Mouse (Mus musculus): ENCODE results near the gene Sept7. TPM values are rescaled to one million over a fixed set of nuclear protein-coding genes. Genes with fewer than 3 reads are reported as not detected.
"Not testable (repeated sequence)": the region's sequence is repeated elsewhere in the genome, so short reads cannot be mapped to it uniquely, and the experiment has no call there.

The Sept7 gene
- polyA plus RNA-seq, 1 experiment from 2014 or later = 255 TPM

- Histone ChIP-seq H3K9me3 (ENCODE audit: control insufficient read depth, low read length) (no peaks in the 10 kb centered on the region), H3K4me3 (replicated peaks; ENCODE audit: low read length) (no peak overlapping the region), H3K4me2 (replicated peaks) (no peak overlapping the region), H3K4me1 (replicated peaks; ENCODE audit: control insufficient read depth, insufficient read depth, low read length) (no peaks in the 10 kb centered on the region), H3K9ac (no peak overlapping the region), H3K27ac (no peak overlapping the region), H3K36me3 (replicated peaks; ENCODE audit: control insufficient read depth, insufficient read depth) (peaks cover 17% of the 10 kb centered on the region), H3K27me3 (ENCODE audit: control insufficient read depth, insufficient read depth, low read length) (no peaks in the 10 kb centered on the region)
- WGBS = 92% methylated on average over 2 of the region's 2 CpGs
- DNase-seq (ENCODE audit: low spot score) = no peak
- no peak for ATAC-seq (ENCODE audit: low FRiP score)
These were observed 19.7 kb downstream of the Sept7 start for GRCm38 (mm10) chr9:25271902-25272301.

DNA sequence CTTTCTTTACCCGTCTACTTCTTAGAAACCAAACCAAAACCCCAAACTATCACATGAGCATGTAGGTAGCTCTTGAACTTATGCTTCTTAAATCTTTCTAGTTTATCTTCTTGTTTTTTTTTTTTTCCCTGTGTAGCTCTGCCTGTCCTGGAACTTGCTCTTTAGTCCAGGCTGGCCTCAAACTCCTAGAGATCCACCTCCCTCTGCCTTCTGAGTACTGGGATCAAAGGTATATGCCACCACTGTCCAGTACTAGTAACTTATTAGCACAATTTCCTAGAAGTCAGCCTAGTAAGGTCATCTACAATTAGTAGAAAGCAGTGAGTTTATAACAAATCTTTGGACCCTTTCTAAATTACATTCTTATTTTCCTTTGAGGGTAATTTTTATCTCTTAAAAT is 37.6 kb downstream of the Sept7 start:
- Histone ChIP-seq H3K9me3 (ENCODE audit: control insufficient read depth, low read length) (no peaks in the 10 kb centered on the region), H3K36me3 (replicated peaks; ENCODE audit: control insufficient read depth, insufficient read depth) (peaks cover 44% of the 10 kb centered on the region), H3K9ac (no peak overlapping the region), H3K4me1 (replicated peaks; ENCODE audit: control insufficient read depth, insufficient read depth, low read length) (no peaks in the 10 kb centered on the region), H3K27ac (no peak overlapping the region), H3K27me3 (ENCODE audit: control insufficient read depth, insufficient read depth, low read length) (no peaks in the 10 kb centered on the region), H3K4me3 (replicated peaks; ENCODE audit: low read length) (no peak overlapping the region), H3K4me2 (replicated peaks) (no peak overlapping the region)
- ATAC-seq (ENCODE audit: low FRiP score) (no peak), DNase-seq (ENCODE audit: low spot score) (no peak)
- WGBS = 92% methylated on average over 1 of the region's 1 CpGs

GRCm38 (mm10) chr9:25309505-25310182 is 57.4 kb downstream of the Sept7 start:
- Histone ChIP-seq H3K9ac (no peak overlapping the region), H3K4me2 (replicated peaks) (no peak overlapping the region), H3K27me3 (ENCODE audit: control insufficient read depth, insufficient read depth, low read length) (no peaks in the 10 kb centered on the region), H3K27ac (no peak overlapping the region), H3K36me3 (replicated peaks; ENCODE audit: control insufficient read depth, insufficient read depth) (peaks cover 34% of the 10 kb centered on the region), H3K9me3 (ENCODE audit: control insufficient read depth, low read length) (no peaks in the 10 kb centered on the region), H3K4me1 (replicated peaks; ENCODE audit: control insufficient read depth, insufficient read depth, low read length) (no peaks in the 10 kb centered on the region), H3K4me3 (replicated peaks; ENCODE audit: low read length) (no peak overlapping the region)
- ATAC-seq (ENCODE audit: low FRiP score) = peak; percentile 70; the same call in 1 of the 2 replicates
- DNase-seq (ENCODE audit: low spot score) = peak; percentile 87
- WGBS = 87% methylated on average over 1 of the region's 1 CpGs

- Histone ChIP-seq H3K4me2 (replicated peaks) (no peak overlapping the region), H3K9me3 (ENCODE audit: control insufficient read depth, low read length) (no peaks in the 10 kb centered on the region), H3K4me3 (replicated peaks; ENCODE audit: low read length) (no peak overlapping the region), H3K27ac (no peak overlapping the region), H3K4me1 (replicated peaks; ENCODE audit: control insufficient read depth, insufficient read depth, low read length) (no peaks in the 10 kb centered on the region), H3K9ac (no peak overlapping the region), H3K27me3 (ENCODE audit: control insufficient read depth, insufficient read depth, low read length) (no peaks in the 10 kb centered on the region), H3K36me3 (replicated peaks; ENCODE audit: control insufficient read depth, insufficient read depth) (peaks cover 6% of the 10 kb centered on the region)
- ATAC-seq (ENCODE audit: low FRiP score) (no peak), DNase-seq (ENCODE audit: low spot score) (no peak)
- WGBS = 69% methylated on average over 4 of the region's 4 CpGs
These were observed 62.1 kb downstream of the Sept7 start for GRCm38 (mm10) chr9:25314304-25314703.

- Histone ChIP-seq H3K4me2 (replicated peaks) (no peak overlapping the region), H3K9me3 (ENCODE audit: control insufficient read depth, low read length) (no peaks in the 10 kb centered on the region), H3K36me3 (replicated peaks; ENCODE audit: control insufficient read depth, insufficient read depth) (no peaks in the 10 kb centered on the region), H3K4me1 (replicated peaks; ENCODE audit: control insufficient read depth, insufficient read depth, low read length) (no peaks in the 10 kb centered on the region), H3K27me3 (ENCODE audit: control insufficient read depth, insufficient read depth, low read length) (no peaks in the 10 kb centered on the region), H3K27ac (no peak overlapping the region), H3K4me3 (replicated peaks; ENCODE audit: low read length) (no peak overlapping the region), H3K9ac (no peak overlapping the region)
- 67% methylated on average over 4 of the region's 4 CpGs for WGBS
- ATAC-seq (ENCODE audit: low FRiP score) (peak; percentile 86), DNase-seq (ENCODE audit: low spot score) (peak; percentile 69)
These were observed 65.7 kb downstream of the Sept7 start for GRCm38 (mm10) chr9:25317827-25318505.

DNA sequence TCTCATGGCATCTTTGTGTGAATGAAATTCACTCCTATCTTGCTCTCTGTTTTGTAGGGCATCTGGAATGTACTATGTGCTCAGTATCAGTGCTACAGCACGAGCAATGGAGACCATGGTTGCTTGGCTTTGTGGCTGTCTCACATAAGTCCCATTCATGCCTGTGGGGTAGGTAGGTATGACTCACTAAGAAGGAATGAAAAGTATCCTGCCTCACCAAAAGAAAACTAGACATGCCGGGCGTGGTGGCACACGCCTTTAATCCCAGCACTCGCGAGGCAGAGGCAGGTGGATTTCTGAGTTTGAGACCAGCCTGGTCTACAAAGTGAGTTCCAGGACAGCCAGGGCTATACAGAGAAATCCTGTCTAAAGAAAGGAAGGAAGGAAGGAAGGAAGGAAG is 67.4 kb downstream of the Sept7 start:
- H3K9me3 ChIP-seq (ENCODE audit: control insufficient read depth, low read length); H3K27me3 ChIP-seq (ENCODE audit: control insufficient read depth, insufficient read depth, low read length); H3K4me1 ChIP-seq (replicated peaks; ENCODE audit: control insufficient read depth, insufficient read depth, low read length); H3K9ac ChIP-seq; H3K36me3 ChIP-seq (replicated peaks; ENCODE audit: control insufficient read depth, insufficient read depth); ATAC-seq (ENCODE audit: low FRiP score); H3K4me3 ChIP-seq (replicated peaks; ENCODE audit: low read length); H3K27ac ChIP-seq; H3K4me2 ChIP-seq (replicated peaks); DNase-seq (ENCODE audit: low spot score): not testable (repeated sequence)
- WGBS = 94% methylated on average over 6 of the region's 6 CpGs

GRCm38 (mm10) chr9:25327727-25328370 is 75.6 kb downstream of the Sept7 start:
- ATAC-seq (ENCODE audit: low FRiP score) = no peak
- Histone ChIP-seq H3K9ac (no peak overlapping the region), H3K27ac (no peak overlapping the region), H3K4me2 (replicated peaks) (no peak overlapping the region), H3K9me3 (ENCODE audit: control insufficient read depth, low read length) (no peaks in the 10 kb centered on the region), H3K27me3 (ENCODE audit: control insufficient read depth, insufficient read depth, low read length) (no peaks in the 10 kb centered on the region), H3K4me3 (replicated peaks; ENCODE audit: low read length) (no peak overlapping the region), H3K36me3 (replicated peaks; ENCODE audit: control insufficient read depth, insufficient read depth) (no peaks in the 10 kb centered on the region), H3K4me1 (replicated peaks; ENCODE audit: control insufficient read depth, insufficient read depth, low read length) (no peaks in the 10 kb centered on the region)
- 87% methylated on average over 4 of the region's 4 CpGs for WGBS
- no peak for DNase-seq (ENCODE audit: low spot score)

DNA sequence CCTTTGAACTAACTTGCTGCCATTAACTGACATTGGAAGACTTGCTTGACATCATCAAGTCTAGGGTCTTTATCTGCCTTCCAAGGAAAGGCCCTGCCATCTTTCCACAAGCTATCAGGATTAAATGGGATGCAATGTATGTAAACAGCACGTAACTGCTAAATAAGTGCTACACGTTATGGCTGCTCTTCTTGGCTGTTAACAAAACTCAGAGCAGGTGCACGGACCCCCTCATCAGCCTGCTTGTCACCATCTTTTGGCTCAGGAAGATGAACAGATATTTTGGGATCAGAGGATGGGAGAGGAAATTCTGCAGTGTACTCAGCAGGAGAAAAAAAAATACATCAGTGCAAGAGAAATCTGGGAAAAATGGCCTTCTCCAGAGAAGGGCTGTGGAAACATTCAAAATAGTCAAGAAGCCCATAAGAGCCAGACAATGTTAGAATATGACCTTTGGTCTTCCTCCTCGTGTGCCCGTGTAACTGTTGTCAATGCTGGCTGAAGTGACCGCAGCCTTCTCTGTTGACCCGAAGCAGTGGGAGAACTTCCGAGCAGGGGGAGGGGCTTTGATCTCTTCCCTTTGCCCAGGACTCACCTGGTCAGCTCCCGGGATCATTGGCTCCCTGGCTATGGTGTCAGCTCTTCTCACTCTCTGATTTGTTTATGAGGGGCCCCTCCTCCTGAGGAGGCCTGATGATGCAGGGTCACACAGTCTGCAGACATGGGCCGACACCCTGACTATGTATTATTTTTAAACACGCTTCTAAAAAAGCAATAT is 76.9 kb downstream of the Sept7 start:
- H3K4me2 ChIP-seq (replicated peaks) = no peak overlapping the region
- no peak overlapping the region for H3K4me3 ChIP-seq (replicated peaks; ENCODE audit: low read length)
- H3K9ac ChIP-seq = no peak overlapping the region
- DNase-seq (ENCODE audit: low spot score) = no peak
- no peak overlapping the region for H3K27ac ChIP-seq
- no peaks in the 10 kb centered on the region for H3K4me1 ChIP-seq (replicated peaks; ENCODE audit: control insufficient read depth, insufficient read depth, low read length)
- ATAC-seq (ENCODE audit: low FRiP score) = no peak
- no peaks in the 10 kb centered on the region for H3K36me3 ChIP-seq (replicated peaks; ENCODE audit: control insufficient read depth, insufficient read depth)
- H3K9me3 ChIP-seq (ENCODE audit: control insufficient read depth, low read length) = no peaks in the 10 kb centered on the region
- H3K27me3 ChIP-seq (ENCODE audit: control insufficient read depth, insufficient read depth, low read length) = no peaks in the 10 kb centered on the region
- WGBS = 88% methylated on average over 11 of the region's 11 CpGs
